Mouse (Mus musculus): Measurements from ENCODE around the gene Foxp1. TPM values are rescaled to one million over a fixed set of nuclear protein-coding genes. Genes with fewer than 3 reads are reported as not detected.

Foxp1 gene
- total RNA-seq, 2 experiments from 2014 or later, result 88.5 to 93.5 TPM

GRCm38 (mm10) chr6:99467831-99468230 is 54.7 kb downstream of the Foxp1 start:
- TF ChIP-seq CTCF (conservative IDR thresholded peaks at IDR 0.05), result no peak
- DNase-seq (ENCODE audit: low spot score in 2 of 2), result no peak
- no peak overlapping the region for H3K4me3 ChIP-seq
- H3K27ac ChIP-seq, result no peak overlapping the region

GRCm38 (mm10) chr6:99467109-99467508 is 55.4 kb downstream of the Foxp1 start:
- no peak for TF ChIP-seq CTCF (conservative IDR thresholded peaks at IDR 0.05)
- Histone ChIP-seq H3K4me3 (no peak overlapping the region), H3K27ac (no peak overlapping the region)
- no peak for DNase-seq (ENCODE audit: low spot score in 2 of 2)

GRCm38 (mm10) chr6:99466354-99466753 is 56.2 kb downstream of the Foxp1 start:
- Histone ChIP-seq H3K4me3 (no peak overlapping the region), H3K27ac (no peak overlapping the region)
- DNase-seq (ENCODE audit: low spot score in 2 of 2), result no peak
- TF ChIP-seq CTCF (conservative IDR thresholded peaks at IDR 0.05), result no peak

GRCm38 (mm10) chr6:99464449-99464848 is 58.1 kb downstream of the Foxp1 start:
- Histone ChIP-seq H3K4me3 (no peak overlapping the region), H3K27ac (peak overlapping the region; percentile 47; the same call in 1 of the 2 replicates)
- no peak for DNase-seq (ENCODE audit: low spot score in 2 of 2)
- TF ChIP-seq CTCF (conservative IDR thresholded peaks at IDR 0.05), result no peak

- no peak overlapping the region for H3K4me3 ChIP-seq
- no peak for DNase-seq (ENCODE audit: low spot score in 2 of 2)
- no peak for TF ChIP-seq CTCF (conservative IDR thresholded peaks at IDR 0.05)
- peak overlapping the region; percentile 47; the same call in 1 of the 2 replicates for H3K27ac ChIP-seq
Observed at GRCm38 (mm10) chr6:99463906-99464305, 58.6 kb downstream of the Foxp1 start.

- TF ChIP-seq CTCF (conservative IDR thresholded peaks at IDR 0.05), result no peak
- H3K27ac ChIP-seq, result no peak overlapping the region
- DNase-seq (ENCODE audit: low spot score in 2 of 2), result no peak
- no peak overlapping the region for H3K4me3 ChIP-seq
Observed at GRCm38 (mm10) chr6:99458775-99459174, 63.7 kb downstream of the Foxp1 start.

- TF ChIP-seq CTCF (conservative IDR thresholded peaks at IDR 0.05), result no peak
- Histone ChIP-seq H3K4me3 (no peak overlapping the region), H3K27ac (no peak overlapping the region)
- DNase-seq (ENCODE audit: low spot score in 2 of 2), result no peak
Observed at GRCm38 (mm10) chr6:99453763-99454520, 68.6 kb downstream of the Foxp1 start.

GRCm38 (mm10) chr6:99452638-99453185 is 69.8 kb downstream of the Foxp1 start:
- no peak overlapping the region for H3K27ac ChIP-seq
- DNase-seq (ENCODE audit: low spot score in 2 of 2), result no peak
- TF ChIP-seq CTCF (conservative IDR thresholded peaks at IDR 0.05), result peak; percentile 65
- no peak overlapping the region for H3K4me3 ChIP-seq

GRCm38 (mm10) chr6:99451479-99451878 is 71.0 kb downstream of the Foxp1 start:
- Histone ChIP-seq H3K4me3 (no peak overlapping the region), H3K27ac (no peak overlapping the region)
- TF ChIP-seq CTCF (conservative IDR thresholded peaks at IDR 0.05), result no peak
- no peak for DNase-seq (ENCODE audit: low spot score in 2 of 2)

- Histone ChIP-seq H3K4me3 (no peak overlapping the region), H3K27ac (peak overlapping the region; percentile 62)
- TF ChIP-seq CTCF (conservative IDR thresholded peaks at IDR 0.05), result no peak
- peak in 1 of 2 experiments; percentile 42 for DNase-seq (ENCODE audit: low spot score in 2 of 2)
Observed at GRCm38 (mm10) chr6:99447447-99447846, 75.1 kb downstream of the Foxp1 start.

GRCm38 (mm10) chr6:99446801-99447415 is 75.6 kb downstream of the Foxp1 start:
- Histone ChIP-seq H3K27ac (peak overlapping the region; percentile 62), H3K4me3 (no peak overlapping the region)
- DNase-seq (ENCODE audit: low spot score in 2 of 2), result no peak
- TF ChIP-seq CTCF (conservative IDR thresholded peaks at IDR 0.05), result no peak

- DNase-seq (ENCODE audit: low spot score in 2 of 2), result no peak
Observed at GRCm38 (mm10) chr6:99443460-99443859, 79.1 kb downstream of the Foxp1 start.

GRCm38 (mm10) chr6:99441100-99441499 is 81.4 kb downstream of the Foxp1 start:
- peak overlapping the region; percentile 79; the same call in 1 of the 2 replicates for H3K27ac ChIP-seq
- no peak for TF ChIP-seq CTCF (conservative IDR thresholded peaks at IDR 0.05)
- peak in 1 of 2 experiments; percentile 50 for DNase-seq (ENCODE audit: low spot score in 2 of 2)

More at GRCm38 (mm10) chr6:99443460-99443859, 79.1 kb downstream of the Foxp1 start:
- Histone ChIP-seq H3K4me3 (no peak overlapping the region), H3K27ac (no peak overlapping the region)
- no peak for TF ChIP-seq CTCF (conservative IDR thresholded peaks at IDR 0.05)

More at GRCm38 (mm10) chr6:99441100-99441499, 81.4 kb downstream of the Foxp1 start:
- no peak overlapping the region for H3K4me3 ChIP-seq

All from layer of hippocampus, adult 2 months (tissue).